Mouse (Mus musculus) left cerebral cortex, adult 9 months (tissue): ENCODE data around the gene Stat4.

Experiments used
- DNase-seq, 2 experiments: peaks; one replicate each; pipeline ENCODE4 v3.0.0; 2022; ENCODE audit warnings: low spot score in 2 of 2

Stat4 gene

GRCm38 (mm10) chr1:52102795-52103194 lies 115.8 kb downstream of the Stat4 start:
- DNase-seq = no peak

- no peak for DNase-seq
These were observed 120.3 kb downstream of the Stat4 start for GRCm38 (mm10) chr1:52107206-52107605.

- no peak for DNase-seq
These were observed 124.3 kb downstream of the Stat4 start for GRCm38 (mm10) chr1:52111217-52111616.

GRCm38 (mm10) chr1:52112301-52112700 lies 125.4 kb downstream of the Stat4 start:
- DNase-seq = no peak

GRCm38 (mm10) chr1:52113067-52113665 lies 126.2 kb downstream of the Stat4 start:
- no peak for DNase-seq

GRCm38 (mm10) chr1:52113666-52114069 lies 126.7 kb downstream of the Stat4 start:
- peak; percentile 94 to 98 for DNase-seq

GRCm38 (mm10) chr1:52116441-52116840 lies 129.5 kb downstream of the Stat4 start:
- no peak for DNase-seq

- no peak for DNase-seq
These were observed 130.8 kb downstream of the Stat4 start for GRCm38 (mm10) chr1:52117777-52118176.

GRCm38 (mm10) chr1:52118860-52119591 lies 132.1 kb downstream of the Stat4 start, which contains the start of gene Stat1:
Gene Stat1, plus strand, starts transcription at chr1:52119440.
- peak; percentile 40 to 77 for DNase-seq

- DNase-seq = no peak
These were observed 132.7 kb downstream of the Stat4 start for GRCm38 (mm10) chr1:52119691-52120090.

GRCm38 (mm10) chr1:52120191-52120590 lies 133.2 kb downstream of the Stat4 start:
- no peak for DNase-seq

GRCm38 (mm10) chr1:52121052-52121451 lies 134.1 kb downstream of the Stat4 start:
- DNase-seq = no peak

- no peak for DNase-seq
These were observed 137.9 kb downstream of the Stat4 start for GRCm38 (mm10) chr1:52124818-52125217.

GRCm38 (mm10) chr1:52127350-52127749 lies 140.4 kb downstream of the Stat4 start:
- no peak for DNase-seq

- DNase-seq = no peak
These were observed 142.8 kb downstream of the Stat4 start for GRCm38 (mm10) chr1:52129794-52130193.

- DNase-seq = no peak
These were observed 144.9 kb downstream of the Stat4 start for GRCm38 (mm10) chr1:52131787-52132377.

GRCm38 (mm10) chr1:52133254-52133653 lies 146.3 kb downstream of the Stat4 start:
- no peak for DNase-seq

GRCm38 (mm10) chr1:52137292-52137691 lies 150.3 kb downstream of the Stat4 start:
- no peak for DNase-seq

GRCm38 (mm10) chr1:52140534-52140933 lies 153.6 kb downstream of the Stat4 start:
- peak in 1 of 2 experiments; percentile 33 for DNase-seq

- DNase-seq = no peak
These were observed 154.5 kb downstream of the Stat4 start for GRCm38 (mm10) chr1:52141482-52141881.

- DNase-seq = no peak
These were observed 155.2 kb downstream of the Stat4 start for GRCm38 (mm10) chr1:52142117-52142516.

GRCm38 (mm10) chr1:52143191-52143590 lies 156.2 kb downstream of the Stat4 start:
- DNase-seq = no peak

GRCm38 (mm10) chr1:52143596-52144156 lies 156.7 kb downstream of the Stat4 start:
- DNase-seq = no peak
